Mouse (Mus musculus) liver, embryonic 12.5 days (tissue): ENCODE measurements at regions not wholly inside any gene's neighbourhood (a gene's known extent, or its start where the extent isn't known, plus 50 kb on each side); places are given as distances from the start of the nearest gene placed in this dataset.
"Not testable (repeated sequence)": the region's sequence is repeated elsewhere in the genome, so short reads cannot be mapped to it uniquely, and the experiment has no call there.

Experiments
- ATAC-seq: fragments of 200-750 bp; cut with Nextera tagmentation; 2 replicates; pipeline ENCODE4 v1.8.0; 2017; ENCODE audit warnings: moderate number of reproducible peaks, mild to moderate bottlenecking, moderate library complexity
- H3K27ac ChIP-seq: fragments of 300-500 bp; sonication (generic); 2 replicates; pipeline ENCODE4 v1.5.1; 2016; ENCODE audit warnings: mild to moderate bottlenecking
- H3K27me3 ChIP-seq: fragments of 300-500 bp; sonication (generic); replicated peaks from 2 replicates; pipeline ENCODE4 v1.6.1; 2016; ENCODE audit warnings: mild to moderate bottlenecking, moderate library complexity
- H3K36me3 ChIP-seq: fragments of 300-500 bp; sonication (generic); 2 replicates; pipeline ENCODE4 v1.6.1; 2016; ENCODE audit warnings: mild to moderate bottlenecking, moderate library complexity
- H3K4me1 ChIP-seq: fragments of 300-500 bp; sonication (generic); 2 replicates; pipeline ENCODE4 v1.6.1; 2016
- H3K4me2 ChIP-seq: fragments of 300-500 bp; sonication (generic); 2 replicates; pipeline ENCODE4 v1.6.1; 2016; ENCODE audit warnings: mild to moderate bottlenecking, moderate library complexity
- H3K4me3 ChIP-seq: fragments of 300-500 bp; sonication (generic); 2 replicates; pipeline ENCODE4 v1.5.1; 2016; ENCODE audit warnings: mild to moderate bottlenecking, moderate library complexity
- H3K9ac ChIP-seq: fragments of 300-500 bp; sonication (generic); 2 replicates; pipeline ENCODE4 v1.6.1; 2016; ENCODE audit warnings: mild to moderate bottlenecking, moderate library complexity
- H3K9me3 ChIP-seq: fragments of 300-500 bp; sonication (generic); replicated peaks from 2 replicates; pipeline ENCODE4 v1.6.1; 2016; ENCODE audit warnings: mild to moderate bottlenecking, moderate library complexity
- WGBS: fragments of 180-500 bp; shearing (Covaris S2); methylation state at CpG from one replicate; pipeline ENCODE4 v1.1.7; 2016; ENCODE audit not compliant: insufficient replicate concordance; 5-methylcytosine and 5-hydroxymethylcytosine counted together

- H3K9me3 ChIP-seq, ATAC-seq, H3K9ac ChIP-seq, H3K27me3 ChIP-seq, H3K4me1 ChIP-seq, H3K27ac ChIP-seq, H3K36me3 ChIP-seq, H3K4me2 ChIP-seq, H3K4me3 ChIP-seq: not testable (repeated sequence)
Observed at GRCm38 (mm10) chr13:12726831-12727230, 73.0 kb downstream of the Prl2c3 start.

- not testable (repeated sequence) for ATAC-seq, H3K27me3 ChIP-seq, H3K4me2 ChIP-seq, H3K9ac ChIP-seq, H3K4me1 ChIP-seq, H3K36me3 ChIP-seq, H3K27ac ChIP-seq, H3K9me3 ChIP-seq, H3K4me3 ChIP-seq
- 73% methylated on average over 7 of the region's 7 CpGs for WGBS
Observed at GRCm38 (mm10) chr13:12717972-12718546, 81.8 kb downstream of the Prl2c3 start.

GRCm38 (mm10) chr13:12711471-12712273 lies 88.2 kb downstream of the Prl2c3 start:
- H3K9me3 ChIP-seq, result no peaks in the 10 kb centered on the region
- no peak overlapping the region for H3K27ac ChIP-seq
- H3K36me3 ChIP-seq, result no peaks in the 10 kb centered on the region
- no peak overlapping the region for H3K9ac ChIP-seq
- no peak for ATAC-seq
- H3K4me2 ChIP-seq, result no peak overlapping the region
- H3K4me1 ChIP-seq, result no peaks in the 10 kb centered on the region
- H3K4me3 ChIP-seq, result no peak overlapping the region
- 55% methylated on average over 7 of the region's 7 CpGs for WGBS
- no peaks in the 10 kb centered on the region for H3K27me3 ChIP-seq

- peak; percentile 91 for ATAC-seq
- not testable (repeated sequence) for H3K4me1 ChIP-seq, H3K36me3 ChIP-seq, H3K27ac ChIP-seq, H3K9me3 ChIP-seq, H3K27me3 ChIP-seq, H3K4me3 ChIP-seq, H3K9ac ChIP-seq
- under 1% methylated on average over 16 of the region's 27 CpGs for WGBS
- peak overlapping the region; percentile 46 for H3K4me2 ChIP-seq
Observed at GRCm38 (mm10) chr13:12702804-12703612, 96.9 kb downstream of the Prl2c3 start.

GRCm38 (mm10) chr13:12702111-12702803 lies 97.6 kb downstream of the Prl2c3 start:
- not testable (repeated sequence) for H3K36me3 ChIP-seq, H3K9me3 ChIP-seq, H3K27me3 ChIP-seq, H3K9ac ChIP-seq, H3K4me1 ChIP-seq, H3K27ac ChIP-seq
- 1% methylated on average over 30 of the region's 46 CpGs for WGBS
- Histone ChIP-seq H3K4me2 (peak overlapping the region; percentile 46), H3K4me3 (peak overlapping the region; percentile 25)
- peak; percentile 31 for ATAC-seq

- ATAC-seq, H3K9me3 ChIP-seq, H3K4me1 ChIP-seq, H3K4me2 ChIP-seq, H3K27me3 ChIP-seq, H3K9ac ChIP-seq, H3K27ac ChIP-seq, H3K4me3 ChIP-seq, H3K36me3 ChIP-seq: not testable (repeated sequence)
- WGBS, result 47% methylated on average over 5 of the region's 7 CpGs
Observed at GRCm38 (mm10) chr13:12693593-12694118, 106.2 kb downstream of the Prl2c3 start.

- not testable (repeated sequence) for H3K36me3 ChIP-seq, H3K27me3 ChIP-seq, H3K9me3 ChIP-seq, H3K9ac ChIP-seq, H3K4me3 ChIP-seq, H3K4me2 ChIP-seq, H3K27ac ChIP-seq, ATAC-seq, H3K4me1 ChIP-seq
- WGBS, result no CpG with 5 or more reads among the region's 1 CpGs
Observed at GRCm38 (mm10) chr13:12688778-12689177, 111.1 kb downstream of the Prl2c3 start.

- H3K36me3 ChIP-seq, H3K4me1 ChIP-seq, H3K4me3 ChIP-seq, H3K27me3 ChIP-seq, H3K9me3 ChIP-seq, H3K27ac ChIP-seq, ATAC-seq, H3K9ac ChIP-seq, H3K4me2 ChIP-seq: not testable (repeated sequence)
- 20% methylated on average over 1 of the region's 5 CpGs for WGBS
Observed at GRCm38 (mm10) chr13:12688149-12688548, 111.7 kb downstream of the Prl2c3 start.

GRCm38 (mm10) chr13:12680954-12681571 lies 115.4 kb downstream of the Ero1lb start:
- H3K9me3 ChIP-seq, H3K4me3 ChIP-seq, H3K9ac ChIP-seq, H3K27ac ChIP-seq, H3K4me1 ChIP-seq, H3K27me3 ChIP-seq, H3K36me3 ChIP-seq, H3K4me2 ChIP-seq: not testable (repeated sequence)
- WGBS, result 55% methylated on average over 4 of the region's 6 CpGs
- ATAC-seq, result 0 out of 2 replicates have a peak, but pooled peaks have one; percentile 24

GRCm38 (mm10) chr13:12680283-12680953 lies 114.7 kb downstream of the Ero1lb start:
- not testable (repeated sequence) for H3K27me3 ChIP-seq, H3K27ac ChIP-seq, H3K36me3 ChIP-seq, H3K9me3 ChIP-seq, ATAC-seq, H3K4me1 ChIP-seq, H3K9ac ChIP-seq
- H3K4me2 ChIP-seq, result peak overlapping the region; percentile 47
- WGBS, result 11% methylated on average over 19 of the region's 19 CpGs
- peak overlapping the region; percentile 22; the same call in 1 of the 2 replicates for H3K4me3 ChIP-seq

- no peaks in the 10 kb centered on the region for H3K27me3 ChIP-seq
- no peak overlapping the region for H3K4me3 ChIP-seq
- no peaks in the 10 kb centered on the region for H3K9me3 ChIP-seq
- no peaks in the 10 kb centered on the region for H3K36me3 ChIP-seq
- no peak for ATAC-seq
- no peak overlapping the region for H3K27ac ChIP-seq
- 65% methylated on average over 2 of the region's 2 CpGs for WGBS
- H3K4me2 ChIP-seq, result no peak overlapping the region
- H3K9ac ChIP-seq, result no peak overlapping the region
- H3K4me1 ChIP-seq, result 0 out of 2 replicates have a peak, but pooled peaks cover 4% of the 10 kb centered on the region
Observed at GRCm38 (mm10) chr13:12677372-12677771, 111.7 kb downstream of the Ero1lb start.
